Mouse (Mus musculus): ENCODE measurements around the gene Rnf11. TPM values are rescaled to one million over a fixed set of nuclear protein-coding genes. Genes with fewer than 3 reads are reported as not detected.

Rnf11 gene
- polyA plus RNA-seq (2021; fragmentation: Nextera tagmentation) = 13.8 and 14.6 TPM in 2 replicates
- long read RNA-seq, experiment 1, full-length matches to known transcripts = 5 of 47 reads
- long read RNA-seq, experiment 1, partial matches to known transcripts = 1 of 47 reads
- long read RNA-seq, experiment 1, other reads (novel, unspliced or antisense) = 41 of 47 reads
- long read RNA-seq, experiment 2, full-length matches to known transcripts = 22 of 49 reads
- long read RNA-seq, experiment 2, partial matches to known transcripts = 3 of 49 reads
- long read RNA-seq, experiment 2, other reads (novel, unspliced or antisense) = 24 of 49 reads

GRCm38 (mm10) chr4:109484621-109485020 lies at the start of gene Rnf11:
TSS of gene Rnf11 (minus strand) at chr4:109484728.

GRCm38 (mm10) chr4:109531111-109531510 lies 46.6 kb upstream of the Rnf11 start, which contains the start of gene 4930522H14Rik:
TSS of gene 4930522H14Rik (minus strand) at chr4:109531297.

DNA sequence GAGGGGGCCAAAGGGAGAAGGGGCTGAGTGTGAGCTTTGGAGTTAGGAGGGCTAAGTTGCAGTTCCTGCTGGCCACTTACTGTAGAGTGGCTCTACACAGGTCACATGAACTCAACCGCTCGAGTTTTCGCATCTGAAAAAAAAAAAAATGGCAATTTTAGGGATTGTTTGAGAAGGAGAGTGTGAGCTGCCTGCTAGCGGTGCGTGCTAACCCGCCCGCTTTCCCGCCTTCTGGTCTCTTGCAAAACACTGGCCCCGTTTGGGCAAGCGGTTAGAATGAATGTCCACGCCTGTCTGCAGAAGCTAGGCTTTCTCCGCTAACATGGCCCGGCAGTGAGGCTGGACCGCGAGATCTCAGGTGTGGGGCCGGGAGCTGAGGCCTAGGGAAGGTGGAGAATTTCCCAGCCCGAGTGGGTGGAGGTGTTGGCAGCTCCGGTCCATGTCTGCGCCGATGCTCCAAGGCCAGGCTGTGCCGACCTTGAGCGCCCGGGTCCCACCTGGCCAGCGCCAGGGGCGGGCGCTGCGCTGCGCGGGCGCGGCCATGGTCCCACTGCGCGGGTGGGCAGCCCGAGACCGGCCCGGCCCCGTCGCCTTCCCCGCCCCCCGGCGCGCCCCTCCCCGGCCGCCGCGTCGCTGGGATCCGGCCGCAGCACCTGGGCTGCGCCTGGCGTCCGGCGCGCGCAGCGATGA lies 77.9 kb downstream of the Rnf11 start, which contains the start of gene Ttc39a:
TSS of gene Ttc39a (plus strand) at position 138 of the 690 bp plus-strand sequence.

Other genes with a start within 250 kb of the Rnf11 start
- gene Eps15, start 204.5 kb downstream of the Rnf11 start, polyA plus RNA-seq (2021; fragmentation: Nextera tagmentation) = 38.0 and 52.1 TPM in 2 replicates
- 1.0 and 1.6 TPM in 2 replicates for gene Ttc39a, start 78.1 kb downstream of the Rnf11 start, polyA plus RNA-seq (2021; fragmentation: Nextera tagmentation)
- gene 4930522H14Rik, start 46.6 kb upstream of the Rnf11 start, polyA plus RNA-seq (2021; fragmentation: Nextera tagmentation) = not detected in 2 replicates
- 4.0 and 6.7 TPM in 2 replicates for gene Cdkn2c, start 182.5 kb upstream of the Rnf11 start, polyA plus RNA-seq (2021; fragmentation: Nextera tagmentation)
- 9.9 and 12.4 TPM in 2 replicates for gene Faf1, start 191.9 kb upstream of the Rnf11 start, polyA plus RNA-seq (2021; fragmentation: Nextera tagmentation)

All from layer of hippocampus, adult 6 months (tissue).